Mouse (Mus musculus) hindbrain, embryonic 16.5 days (tissue): ENCODE data around the gene Gm28374. TPM values are rescaled to one million over a fixed set of nuclear protein-coding genes. Genes with fewer than 3 reads are reported as not detected.

Experiments
- ATAC-seq: fragments of 200-750 bp; cut with Nextera tagmentation; 2 replicates; pipeline ENCODE4 v1.8.0; 2017; ENCODE audit warnings: moderate TSS enrichment, moderate library complexity
- H3K27ac ChIP-seq: fragments of 300-500 bp; sonication (generic); 2 replicates; pipeline ENCODE4 v1.5.1; 2014; ENCODE audit warnings: low read depth, mild to moderate bottlenecking, control low read depth, low read length, moderate library complexity
- H3K27me3 ChIP-seq: fragments of 300-500 bp; sonication (generic); replicated peaks from 2 replicates; pipeline ENCODE4 v1.6.1; 2014; ENCODE audit warnings: low read length; ENCODE audit not compliant: control insufficient read depth, insufficient read depth
- H3K36me3 ChIP-seq: fragments of 300-500 bp; sonication (generic); 2 replicates; pipeline ENCODE4 v1.6.1; 2014; ENCODE audit warnings: mild to moderate bottlenecking, low read length, moderate library complexity, mixed read lengths; ENCODE audit not compliant: control insufficient read depth, insufficient read depth
- H3K4me1 ChIP-seq: fragments of 300-500 bp; sonication (generic); 2 replicates; pipeline ENCODE4 v1.6.1; 2014; ENCODE audit warnings: low read depth, low read length; ENCODE audit not compliant: control insufficient read depth, insufficient read depth
- H3K4me2 ChIP-seq: fragments of 300-500 bp; sonication (generic); 2 replicates; pipeline ENCODE4 v1.6.1; 2014; ENCODE audit warnings: mild to moderate bottlenecking, low read length, control low read depth, moderate library complexity
- H3K4me3 ChIP-seq: fragments of 300-500 bp; sonication (generic); 2 replicates; pipeline ENCODE4 v1.5.1; 2014; ENCODE audit warnings: mild to moderate bottlenecking, low read length, control low read depth, moderate library complexity
- H3K9ac ChIP-seq: fragments of 300-500 bp; sonication (generic); 2 replicates; pipeline ENCODE4 v1.6.1; 2014; ENCODE audit warnings: low read depth, mild to moderate bottlenecking, control low read depth, low read length, moderate library complexity
- H3K9me3 ChIP-seq: fragments of 300-500 bp; sonication (generic); 2 replicates; pipeline ENCODE4 v1.6.1; 2014; ENCODE audit warnings: mild to moderate bottlenecking, low read length, moderate library complexity; ENCODE audit not compliant: control insufficient read depth
- WGBS: fragments of 180-500 bp; shearing (Covaris S2); extraction: QIAGEN DNeasy Blood & Tissue Kit; methylation state at CpG from one replicate; pipeline ENCODE4 v1.1.7; 2014; 5-methylcytosine and 5-hydroxymethylcytosine counted together
- polyA plus RNA-seq: library from polyadenylated mRNA; unstranded; fragments of >200 nt; fragmentation: Nextera tagmentation; extraction: Ambion mirVana; gene quantifications from 2 replicates; pipeline ENCODE4 v1.2.1, GENCODE M21; 2015

Gene Gm28374
- polyA plus RNA-seq, 1 experiment from 2014 or later: 1.5 TPM

GRCm38 (mm10) chr19:6101186-6101585 lies 19.1 kb upstream of the Gm28374 start:
- Histone ChIP-seq H3K27me3 (no peaks in the 10 kb centered on the region), H3K36me3 (no peaks in the 10 kb centered on the region), H3K4me1 (no peaks in the 10 kb centered on the region), H3K4me2 (no peak overlapping the region), H3K9ac (no peak overlapping the region), H3K27ac (no peak overlapping the region), H3K4me3 (no peak overlapping the region), H3K9me3 (no peaks in the 10 kb centered on the region)
- 65% methylated on average over 6 of the region's 6 CpGs for WGBS
- no peak for ATAC-seq

- ATAC-seq: no peak
- no peaks in the 10 kb centered on the region for H3K27me3 ChIP-seq
- H3K27ac ChIP-seq: no peak overlapping the region
- H3K36me3 ChIP-seq: no peaks in the 10 kb centered on the region
- WGBS: 80% methylated on average over 3 of the region's 3 CpGs
- no peaks in the 10 kb centered on the region for H3K4me1 ChIP-seq
- no peak overlapping the region for H3K4me3 ChIP-seq
- H3K9me3 ChIP-seq: no peaks in the 10 kb centered on the region
- H3K4me2 ChIP-seq: no peak overlapping the region
- H3K9ac ChIP-seq: no peak overlapping the region
Measured at GRCm38 (mm10) chr19:6097847-6098246, 15.8 kb upstream of the Gm28374 start.

- Histone ChIP-seq H3K27me3 (no peaks in the 10 kb centered on the region), H3K27ac (no peak within 1 kb of the TSS), H3K4me3 (no peak within 1 kb of the TSS), H3K4me2 (no peak within 1 kb of the TSS), H3K9me3 (no peaks in the 10 kb centered on the region), H3K9ac (no peak within 1 kb of the TSS), H3K4me1 (no peaks in the 10 kb centered on the region), H3K36me3 (no peaks in the 10 kb centered on the region)
- WGBS: 90% methylated on average over 7 of the region's 7 CpGs
- no peak for ATAC-seq
Measured at GRCm38 (mm10) chr19:6094119-6094518, 12.1 kb upstream of the Gm28374 start, which contains the start of gene AC131692.1. Gene AC131692.1, plus strand, starts transcription at chr19:6094419.

GRCm38 (mm10) chr19:6088841-6089240 lies 6.8 kb upstream of the Gm28374 start:
- Histone ChIP-seq H3K4me2 (no peak overlapping the region), H3K9me3 (no peaks in the 10 kb centered on the region), H3K4me3 (no peak overlapping the region), H3K9ac (no peak overlapping the region), H3K36me3 (no peaks in the 10 kb centered on the region), H3K27me3 (no peaks in the 10 kb centered on the region), H3K27ac (no peak overlapping the region), H3K4me1 (peaks cover 12% of the 10 kb centered on the region)
- ATAC-seq: no peak
- 91% methylated on average over 13 of the region's 13 CpGs for WGBS

- Histone ChIP-seq H3K27me3 (no peaks in the 10 kb centered on the region), H3K4me2 (peak overlapping the region; percentile 85), H3K9ac (0 out of 2 replicates have a peak overlapping the region, but pooled peaks have one; percentile 7), H3K4me1 (peaks cover 19% of the 10 kb centered on the region), H3K4me3 (peak overlapping the region; percentile 53), H3K9me3 (no peaks in the 10 kb centered on the region), H3K36me3 (peaks cover 10% of the 10 kb centered on the region), H3K27ac (no peak overlapping the region)
- peak; percentile 60 for ATAC-seq
- WGBS: 0% methylated on average over 17 of the region's 17 CpGs
Measured at GRCm38 (mm10) chr19:6085417-6085879, 3.4 kb upstream of the Gm28374 start.

GRCm38 (mm10) chr19:6084478-6085248 lies 2.6 kb upstream of the Gm28374 start, which contains the start of the genes Zfpl1 and Cdca5:
Gene Zfpl1, minus strand, starts transcription at chr19:6084956.
Gene Cdca5, plus strand, starts transcription at chr19:6084983.
- Histone ChIP-seq H3K27me3 (no peaks in the 10 kb centered on the region), H3K4me3 (peak within 1 kb of the TSS; percentile 53), H3K4me1 (peaks cover 19% of the 10 kb centered on the region), H3K36me3 (peaks cover 13% of the 10 kb centered on the region), H3K9ac (peak within 1 kb of the TSS; percentile 61), H3K4me2 (peak within 1 kb of the TSS; percentile 96), H3K27ac (no peak within 1 kb of the TSS), H3K9me3 (no peaks in the 10 kb centered on the region)
- ATAC-seq: peak; percentile 93
- under 1% methylated on average over 58 of the region's 58 CpGs for WGBS

- Histone ChIP-seq H3K27me3 (no peaks in the 10 kb centered on the region), H3K27ac (no peak within 1 kb of the TSS), H3K9ac (no peak within 1 kb of the TSS), H3K4me2 (no peak within 1 kb of the TSS), H3K4me1 (peaks cover 18% of the 10 kb centered on the region), H3K9me3 (no peaks in the 10 kb centered on the region), H3K4me3 (no peak within 1 kb of the TSS), H3K36me3 (peaks cover 15% of the 10 kb centered on the region)
- WGBS: 95% methylated on average over 12 of the region's 12 CpGs
- ATAC-seq: no peak
Measured at GRCm38 (mm10) chr19:6079983-6080480, 2.0 kb downstream of the Gm28374 start, which contains the start of gene Tmem262. Gene Tmem262, plus strand, starts transcription at chr19:6080033.

- Histone ChIP-seq H3K27ac (peak within 1 kb of the TSS; percentile 92), H3K4me2 (peak within 1 kb of the TSS; percentile 73), H3K4me3 (peak within 1 kb of the TSS; percentile 76), H3K9ac (peak within 1 kb of the TSS; percentile 87), H3K27me3 (no peaks in the 10 kb centered on the region), H3K4me1 (peaks cover 6% of the 10 kb centered on the region), H3K36me3 (peaks cover 19% of the 10 kb centered on the region), H3K9me3 (no peaks in the 10 kb centered on the region)
- 1% methylated on average over 31 of the region's 33 CpGs for WGBS
- peak; percentile 93 for ATAC-seq
Measured at GRCm38 (mm10) chr19:6076564-6077393, 5.3 kb downstream of the Gm28374 start, which contains the start of gene Vps51. Gene Vps51, minus strand, starts transcription at chr19:6077231.
